Mouse (Mus musculus): ENCODE data around the gene Lhb. TPM values are rescaled to one million over a fixed set of nuclear protein-coding genes. Genes with fewer than 3 reads are reported as not detected.
A peak's percentile ranks its signal among the peaks of the same experiment; 100 is the strongest.

Gene Lhb
- polyA plus RNA-seq, 1 experiment from 2014 or later: 0.50 TPM

DNA sequence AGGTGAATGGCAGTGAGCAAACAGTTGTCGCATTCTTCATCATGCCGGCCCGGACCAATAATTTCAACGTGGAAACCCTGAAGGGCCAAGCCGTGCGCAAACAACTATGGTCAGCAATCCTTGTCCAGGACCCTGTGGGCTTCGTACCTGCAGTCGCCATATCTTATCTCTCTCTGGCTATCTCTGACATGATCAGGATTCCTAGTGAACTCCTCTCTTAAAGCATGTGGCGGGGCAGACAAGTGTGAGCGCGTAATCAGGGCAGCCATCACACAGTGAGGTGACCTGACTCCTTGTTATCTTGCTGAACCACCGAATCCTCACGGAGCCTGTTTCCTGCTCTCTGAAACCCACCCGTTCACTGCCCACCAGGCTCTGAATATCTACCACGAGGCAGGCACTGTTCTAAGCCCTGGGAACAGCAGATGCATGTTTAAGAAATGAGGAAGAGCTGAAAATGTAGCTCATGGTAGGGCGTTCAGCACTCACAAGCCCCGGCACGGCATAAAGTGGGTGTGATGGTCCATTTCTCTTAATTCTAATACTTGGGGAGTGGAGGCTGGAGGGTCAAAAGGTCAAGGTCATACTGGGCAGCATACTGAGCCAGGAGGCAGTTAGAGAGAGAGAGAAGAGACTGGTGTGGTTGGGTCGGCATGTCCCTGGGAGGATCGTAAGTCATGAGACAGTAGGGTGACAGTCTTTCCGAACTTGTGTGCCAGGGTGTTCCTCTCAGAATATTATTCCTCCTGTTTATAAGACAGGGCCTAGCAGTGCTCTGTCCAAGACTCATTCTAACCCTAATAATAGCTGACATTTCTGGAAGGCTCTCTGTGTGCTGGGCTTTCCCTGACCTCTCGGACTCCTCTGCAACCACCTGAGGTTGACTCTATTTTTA lies 23.2 kb downstream of the Lhb start:
- Histone ChIP-seq H3K27me3 (no peaks in the 10 kb centered on the region), H3K4me3 (replicated peaks) (no peak overlapping the region), H3K27ac (no peak overlapping the region), H3K4me1 (replicated peaks) (no peaks in the 10 kb centered on the region), H3K4me2 (replicated peaks) (no peak overlapping the region), H3K9me3 (no peaks in the 10 kb centered on the region), H3K36me3 (peaks cover 59% of the 10 kb centered on the region), H3K9ac (replicated peaks) (no peak overlapping the region)
- WGBS: 90% methylated on average over 22 of the region's 22 CpGs
- ATAC-seq: no peak

DNA sequence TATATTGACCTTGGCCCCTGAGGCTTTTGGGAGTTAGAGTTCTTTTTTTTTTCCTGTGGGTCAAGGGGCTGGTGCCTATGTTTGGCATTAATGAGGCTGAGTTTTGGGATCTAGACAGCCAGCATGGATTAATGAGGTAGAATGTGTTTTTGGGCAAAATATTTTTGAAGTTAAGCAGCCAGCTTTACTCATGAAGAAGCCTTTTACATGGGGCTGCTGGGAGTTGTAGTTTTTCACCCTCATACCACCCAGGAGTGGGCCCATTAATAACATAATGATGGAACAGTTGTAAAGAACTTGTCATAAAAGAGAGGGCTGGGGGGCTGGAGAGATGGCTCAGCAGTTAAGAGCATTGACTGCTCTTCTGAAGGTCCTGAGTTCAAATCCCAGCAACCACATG lies 26.0 kb downstream of the Lhb start:
- Histone ChIP-seq H3K4me1 (replicated peaks) (peaks cover 2% of the 10 kb centered on the region; the same call in 1 of the 2 replicates), H3K9me3 (no peaks in the 10 kb centered on the region), H3K4me2 (replicated peaks) (no peak overlapping the region), H3K36me3 (peaks cover 63% of the 10 kb centered on the region), H3K27me3 (no peaks in the 10 kb centered on the region), H3K9ac (replicated peaks) (no peak overlapping the region), H3K4me3 (replicated peaks) (no peak overlapping the region), H3K27ac (no peak overlapping the region)
- ATAC-seq: no peak

DNA sequence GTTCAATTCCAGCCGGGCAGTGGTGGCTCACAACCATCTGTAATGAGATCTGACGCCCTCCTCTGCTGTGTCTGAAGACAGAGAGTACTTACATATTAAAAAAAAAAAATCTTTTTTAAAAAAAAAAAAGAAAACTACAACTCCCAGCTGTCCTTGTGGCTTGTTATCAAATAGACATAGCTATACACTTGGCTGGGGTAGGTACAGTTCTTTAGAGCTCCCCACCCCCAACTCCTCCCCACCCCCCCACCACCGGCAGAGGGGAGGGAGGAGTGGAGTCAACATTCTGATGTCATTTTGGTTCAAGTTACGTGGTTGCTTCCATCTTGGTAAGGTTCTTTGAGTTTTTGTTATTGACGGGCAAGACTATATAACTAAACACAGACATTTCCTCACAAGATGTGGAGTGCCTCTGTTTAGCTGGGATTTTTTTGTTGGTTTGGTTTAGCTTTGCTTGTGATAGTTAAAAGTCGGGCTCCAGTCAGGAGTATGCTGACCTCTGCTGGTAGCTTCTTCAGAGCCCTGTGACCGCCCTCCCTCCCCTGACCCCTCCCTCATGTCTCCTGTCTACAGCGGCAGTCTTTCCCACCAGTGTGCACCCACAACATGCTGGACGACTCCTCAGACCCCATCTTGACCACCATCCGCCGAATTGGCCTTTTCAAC lies 26.8 kb downstream of the Lhb start:
- 44% methylated on average over 11 of the region's 11 CpGs for WGBS
- Histone ChIP-seq H3K4me2 (replicated peaks) (no peak overlapping the region), H3K27me3 (no peaks in the 10 kb centered on the region), H3K9ac (replicated peaks) (no peak overlapping the region), H3K36me3 (peaks cover 61% of the 10 kb centered on the region), H3K4me1 (replicated peaks) (peaks cover 3% of the 10 kb centered on the region; the same call in 1 of the 2 replicates), H3K27ac (no peak overlapping the region), H3K9me3 (no peaks in the 10 kb centered on the region), H3K4me3 (replicated peaks) (no peak overlapping the region)
- ATAC-seq: no peak

DNA sequence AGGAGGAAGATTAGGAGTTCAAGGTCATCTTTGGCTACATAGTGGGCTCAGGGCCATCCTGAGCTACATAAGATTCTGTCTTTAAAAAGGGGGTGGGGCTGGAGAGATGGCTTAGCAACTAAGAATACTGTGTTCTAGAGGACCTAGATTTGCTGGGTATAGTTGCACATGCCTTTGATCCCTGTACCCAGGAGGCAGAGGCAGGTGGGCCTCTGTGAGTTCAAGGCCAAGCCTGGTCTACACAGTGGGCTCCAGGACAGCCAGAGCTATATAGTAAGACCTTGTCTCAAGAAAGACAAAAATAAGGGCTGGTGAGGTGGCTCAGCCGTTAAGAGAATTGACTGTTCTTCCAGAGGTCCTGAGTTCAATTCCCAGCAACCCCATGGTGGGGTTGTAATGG lies 29.4 kb downstream of the Lhb start:
- H3K36me3 ChIP-seq: peaks cover 55% of the 10 kb centered on the region
- no peaks in the 10 kb centered on the region for H3K27me3 ChIP-seq
- no peak overlapping the region for H3K4me2 ChIP-seq (replicated peaks)
- no peak overlapping the region for H3K9ac ChIP-seq (replicated peaks)
- no peak overlapping the region for H3K4me3 ChIP-seq (replicated peaks)
- WGBS: 90% methylated on average over 1 of the region's 1 CpGs
- no peaks in the 10 kb centered on the region for H3K9me3 ChIP-seq
- no peak for ATAC-seq
- H3K4me1 ChIP-seq (replicated peaks): peaks cover 3% of the 10 kb centered on the region; the same call in 1 of the 2 replicates
- H3K27ac ChIP-seq: no peak overlapping the region

DNA sequence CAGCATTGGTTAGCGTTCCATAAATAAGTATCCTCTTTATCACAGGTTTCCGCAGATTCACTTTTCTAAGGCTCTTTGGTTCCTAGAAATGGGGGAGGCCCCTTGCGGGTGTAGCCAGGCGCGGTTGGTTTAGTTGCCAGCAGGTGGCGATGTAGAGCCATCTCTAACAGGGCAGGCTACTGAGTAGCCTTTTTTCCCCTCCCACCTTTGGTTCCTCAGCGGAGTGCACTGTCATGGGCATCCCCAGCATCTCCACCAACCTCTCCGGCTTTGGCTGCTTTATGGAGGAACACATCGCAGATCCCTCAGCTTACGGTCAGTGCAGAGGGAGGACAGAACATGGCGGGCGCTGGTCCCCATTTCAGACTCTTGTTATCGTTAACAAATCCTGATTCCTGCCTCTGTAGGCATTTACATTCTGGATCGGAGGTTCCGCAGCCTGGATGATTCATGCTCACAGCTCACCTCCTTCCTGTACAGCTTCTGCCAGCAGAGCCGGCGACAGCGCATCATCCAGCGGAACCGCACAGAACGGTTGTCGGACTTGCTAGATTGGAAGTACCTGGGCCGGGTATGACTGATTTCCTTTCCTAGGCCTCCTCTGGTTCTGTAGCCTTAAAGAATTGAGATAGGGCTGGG lies 30.8 kb downstream of the Lhb start:
- WGBS: 52% methylated on average over 23 of the region's 23 CpGs
- H3K4me1 ChIP-seq (replicated peaks): peaks cover 8% of the 10 kb centered on the region
- H3K4me2 ChIP-seq (replicated peaks): no peak overlapping the region
- no peak overlapping the region for H3K27ac ChIP-seq
- H3K9ac ChIP-seq (replicated peaks): 0 out of 2 replicates have a peak overlapping the region, but pooled peaks have one; percentile 7
- H3K36me3 ChIP-seq: peaks cover 60% of the 10 kb centered on the region
- H3K27me3 ChIP-seq: no peaks in the 10 kb centered on the region
- ATAC-seq: peak; percentile 85
- H3K4me3 ChIP-seq (replicated peaks): no peak overlapping the region
- H3K9me3 ChIP-seq: no peaks in the 10 kb centered on the region

DNA sequence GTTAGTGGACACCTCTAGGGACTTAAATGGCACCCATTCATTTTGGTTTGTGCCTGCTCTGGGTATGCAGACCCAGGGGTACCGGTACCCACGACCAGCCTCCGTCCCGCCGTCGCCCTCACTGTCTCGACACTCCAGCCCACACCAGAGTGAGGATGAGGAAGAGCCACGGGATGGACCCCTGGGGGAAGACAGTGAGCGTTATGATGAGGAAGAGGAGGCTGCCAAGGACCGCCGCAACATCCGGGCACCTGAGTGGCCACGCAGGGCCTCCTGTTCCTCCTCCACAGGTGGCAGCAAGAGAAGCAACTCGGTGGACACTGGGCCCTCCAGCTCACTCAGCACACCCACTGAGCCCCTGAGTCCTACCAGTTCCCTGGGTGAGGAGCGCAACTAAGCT lies 34.4 kb downstream of the Lhb start:
- Histone ChIP-seq H3K4me3 (replicated peaks) (no peak overlapping the region), H3K9ac (replicated peaks) (no peak overlapping the region), H3K36me3 (peaks cover 58% of the 10 kb centered on the region), H3K27ac (no peak overlapping the region), H3K27me3 (no peaks in the 10 kb centered on the region), H3K4me2 (replicated peaks) (no peak overlapping the region), H3K4me1 (replicated peaks) (peaks cover 28% of the 10 kb centered on the region), H3K9me3 (no peaks in the 10 kb centered on the region)
- WGBS: 92% methylated on average over 15 of the region's 15 CpGs
- no peak for ATAC-seq

DNA sequence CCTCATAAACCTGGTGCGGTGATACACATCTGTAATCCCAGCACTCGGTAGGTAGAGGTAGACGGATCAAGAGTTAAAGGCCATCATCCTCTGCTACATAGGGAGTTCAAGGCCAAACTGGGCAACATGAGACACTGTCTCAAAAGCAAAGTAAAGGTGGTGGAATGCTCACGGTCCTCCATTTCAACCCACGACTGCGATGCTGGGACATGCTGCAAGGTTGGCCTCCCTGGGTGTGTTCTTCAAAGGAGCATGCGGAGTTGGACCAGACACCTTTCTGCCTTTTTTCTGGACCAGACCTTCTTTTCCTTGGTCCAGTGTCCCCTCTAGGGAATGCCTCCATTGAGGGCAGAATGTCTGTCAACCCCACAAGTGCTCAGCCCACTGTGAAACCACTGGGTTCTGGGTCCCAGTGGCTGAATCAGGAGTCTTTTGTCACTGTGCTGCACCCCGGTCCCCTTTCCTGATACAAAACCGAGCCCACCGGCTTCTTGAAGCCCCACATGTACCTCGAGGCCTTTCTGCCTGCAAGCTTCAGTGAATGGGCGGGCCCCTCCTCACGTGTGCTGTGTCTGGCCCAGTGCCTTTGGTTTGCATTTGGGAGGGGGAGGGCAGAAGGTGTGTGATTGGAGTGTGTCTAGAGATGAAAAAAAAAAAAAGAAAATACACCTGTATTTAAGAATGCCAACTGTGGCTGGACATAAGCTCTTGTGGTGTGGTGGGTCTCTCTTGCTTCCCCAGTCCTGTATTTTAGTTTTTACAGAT lies 35.5 kb downstream of the Lhb start:
- peak overlapping the region; percentile 32; the same call in 1 of the 2 replicates for H3K27ac ChIP-seq

DNA sequence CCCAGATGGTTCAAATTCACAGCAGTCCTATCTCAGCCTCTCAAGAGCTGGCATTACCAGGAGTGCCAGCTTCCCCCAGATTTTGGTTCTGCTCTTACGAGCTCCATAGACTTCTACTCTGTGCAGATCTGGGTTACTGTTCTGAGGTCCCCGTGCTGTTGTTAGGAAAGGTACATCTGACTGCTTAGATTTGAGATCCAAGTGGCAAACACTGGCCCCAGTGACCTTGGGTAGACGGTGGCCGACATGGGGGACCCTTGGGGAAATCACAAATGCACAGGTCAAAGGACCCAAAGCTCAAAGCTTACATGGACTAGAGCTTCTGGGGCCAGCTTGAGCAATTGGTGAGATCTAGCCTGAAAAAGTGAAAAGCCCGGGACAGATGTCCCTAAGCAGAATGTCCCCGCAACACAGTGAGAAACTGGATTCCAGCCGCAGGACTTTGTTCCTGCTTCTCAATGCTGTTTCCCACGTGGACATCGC lies 36.1 kb downstream of the Lhb start:
- peak overlapping the region; percentile 97 for H3K9ac ChIP-seq (replicated peaks)
- H3K4me2 ChIP-seq (replicated peaks): peak overlapping the region; percentile 92
- WGBS: 60% methylated on average over 9 of the region's 9 CpGs
- no peak for ATAC-seq
- peak overlapping the region; percentile 32 for H3K27ac ChIP-seq
- peak overlapping the region; percentile 95 for H3K4me3 ChIP-seq (replicated peaks)
- no peaks in the 10 kb centered on the region for H3K9me3 ChIP-seq
- peaks cover 59% of the 10 kb centered on the region for H3K36me3 ChIP-seq
- peaks cover 42% of the 10 kb centered on the region for H3K4me1 ChIP-seq (replicated peaks)
- no peaks in the 10 kb centered on the region for H3K27me3 ChIP-seq

More for the DNA sequence above, 35.5 kb downstream of the Lhb start:
- Histone ChIP-seq H3K9me3 (no peaks in the 10 kb centered on the region), H3K36me3 (peaks cover 55% of the 10 kb centered on the region), H3K27me3 (no peaks in the 10 kb centered on the region), H3K9ac (replicated peaks) (no peak overlapping the region), H3K4me1 (replicated peaks) (peaks cover 40% of the 10 kb centered on the region), H3K4me3 (replicated peaks) (0 out of 2 replicates have a peak overlapping the region, but pooled peaks have one; percentile 95), H3K4me2 (replicated peaks) (peak overlapping the region; percentile 92; the same call in 1 of the 2 replicates)
- ATAC-seq: no peak
- 78% methylated on average over 13 of the region's 13 CpGs for WGBS

DNA sequence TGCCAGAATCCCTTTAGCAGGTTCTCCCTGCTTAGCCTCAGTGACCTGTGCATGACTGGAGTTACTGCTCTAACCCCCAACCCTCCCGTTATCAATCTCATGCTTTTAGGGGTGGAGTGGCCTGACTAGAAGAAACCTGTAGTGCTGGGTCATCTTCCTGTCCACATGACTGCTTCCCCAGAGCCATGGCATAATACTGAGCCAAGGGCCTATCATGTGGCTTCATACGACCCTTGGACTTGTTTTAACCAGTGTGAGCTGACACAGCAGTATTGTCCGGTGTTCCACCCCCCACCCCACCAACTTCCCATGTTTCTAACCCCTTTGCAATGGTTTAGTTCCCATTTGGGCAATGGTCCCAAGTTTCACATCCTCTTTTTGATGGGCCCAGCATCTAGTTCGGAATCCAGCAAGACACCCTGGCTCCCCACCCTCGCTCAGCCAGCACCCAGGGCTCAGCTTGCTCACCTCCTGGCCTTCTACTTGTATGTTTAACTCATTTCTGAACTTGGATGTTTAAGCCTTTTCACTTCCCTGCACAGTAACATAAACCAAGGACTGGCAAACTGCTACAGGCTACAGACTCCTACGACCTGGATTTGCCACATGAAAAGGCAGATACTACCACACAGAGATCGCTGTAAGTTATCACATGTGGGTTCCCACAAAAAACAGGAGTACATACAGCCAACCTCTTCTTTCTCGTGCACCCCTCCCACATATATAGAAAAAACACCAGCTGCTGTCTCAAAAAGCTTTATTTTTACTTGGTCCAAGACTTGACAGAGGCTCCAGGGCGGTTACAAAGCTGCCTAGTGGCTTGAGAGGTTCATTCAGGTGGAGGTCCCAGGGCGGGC lies 36.8 kb downstream of the Lhb start:
- 79% methylated on average over 10 of the region's 10 CpGs for WGBS
- Histone ChIP-seq H3K4me2 (replicated peaks) (peak overlapping the region; percentile 92), H3K36me3 (peaks cover 63% of the 10 kb centered on the region)

DNA sequence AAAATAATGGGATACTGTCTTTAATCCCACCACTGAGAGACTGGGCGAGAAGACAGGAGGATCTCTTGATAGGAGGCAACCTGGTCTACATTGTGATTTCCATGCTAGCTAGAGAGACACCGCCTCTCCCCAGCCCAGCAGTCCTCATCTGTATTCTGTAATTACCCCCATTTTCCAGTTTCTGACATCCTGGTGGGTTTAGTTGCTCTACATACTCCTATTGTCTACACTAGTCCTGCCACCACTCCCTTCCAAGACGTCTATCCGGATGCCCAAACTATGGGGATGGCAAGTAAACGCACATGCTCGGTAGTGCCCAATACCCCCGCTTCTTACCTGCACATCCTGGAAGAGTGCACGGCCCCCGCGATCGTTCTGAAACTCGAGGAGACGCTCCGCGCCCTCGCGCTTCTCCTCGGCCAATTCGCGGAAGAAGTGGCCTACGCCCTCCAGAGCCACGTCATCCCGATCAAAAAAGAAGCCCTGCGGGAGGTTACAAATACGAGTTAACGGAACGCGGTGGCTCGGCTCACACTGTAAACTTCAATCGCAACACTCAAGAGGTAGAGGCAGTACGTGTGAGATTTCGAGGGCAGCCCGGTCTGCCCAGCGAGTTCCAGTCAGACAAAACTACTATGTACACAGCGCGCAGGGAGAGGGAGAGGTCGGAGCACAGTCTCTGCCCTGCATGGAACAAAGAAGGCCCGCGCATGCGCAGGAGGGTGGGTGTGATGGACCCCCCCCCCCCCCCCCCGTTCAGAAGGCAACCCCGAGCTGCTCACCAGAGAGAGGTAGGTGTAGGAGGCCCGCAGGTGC lies 38.3 kb downstream of the Lhb start:
- under 1% methylated on average over 42 of the region's 43 CpGs for WGBS

More for the DNA sequence above, 36.8 kb downstream of the Lhb start:
- Histone ChIP-seq H3K4me3 (replicated peaks) (peak overlapping the region; percentile 95), H3K27ac (peak overlapping the region; percentile 15; the same call in 1 of the 2 replicates), H3K4me1 (replicated peaks) (peaks cover 44% of the 10 kb centered on the region), H3K9me3 (no peaks in the 10 kb centered on the region), H3K27me3 (no peaks in the 10 kb centered on the region), H3K9ac (replicated peaks) (peak overlapping the region; percentile 97)
- no peak for ATAC-seq

More for the DNA sequence above, 38.3 kb downstream of the Lhb start:
- Histone ChIP-seq H3K4me3 (replicated peaks) (peak overlapping the region; percentile 95), H3K9ac (replicated peaks) (peak overlapping the region; percentile 97), H3K27ac (peak overlapping the region; percentile 95), H3K4me1 (replicated peaks) (peaks cover 44% of the 10 kb centered on the region), H3K4me2 (replicated peaks) (peak overlapping the region; percentile 92), H3K27me3 (no peaks in the 10 kb centered on the region), H3K36me3 (peaks cover 69% of the 10 kb centered on the region), H3K9me3 (no peaks in the 10 kb centered on the region)
- ATAC-seq: peak; percentile 79
